Mouse (Mus musculus) v-Abl transformed pro-B cells (cell line): ENCODE data around the gene Igf2r.

ENCODE experiments used
- in situ Hi-C, 2 experiments: fragments of 400-800 bp; cut with MboI; formaldehyde crosslinking; loops; one replicate each; pipeline ENCODE4 v1.15.1; 2025; ENCODE audit not compliant: unreplicated experiment in 2 of 2

Gene Igf2r

GRCm38 (mm10) chr17:12769380-12769921 lies at the start of gene Igf2r:
Igf2r (minus strand) TSS chr17:12769664.
- in situ Hi-C loops: no loop called here

GRCm38 (mm10) chr17:12815885-12816284 lies 46.4 kb upstream of the Igf2r start:
- in situ Hi-C loops: loop anchor here in 1 of 2 experiments (10.0 to 25.0 kb wide), 2 partner anchors 281 to 779 kb away; no protein-coding TSS in a partner anchor

GRCm38 (mm10) chr17:12814502-12814901 lies 45.0 kb upstream of the Igf2r start:
- in situ Hi-C loops: loop anchor here (5.0 to 25.0 kb wide), 3 partner anchors 280 to 777 kb away; no protein-coding TSS in a partner anchor

- in situ Hi-C loops: loop anchor here (5.0 to 25.0 kb wide), 3 partner anchors 276 to 774 kb away; no protein-coding TSS in a partner anchor
These were observed 41.5 kb upstream of the Igf2r start for GRCm38 (mm10) chr17:12810973-12811303.

GRCm38 (mm10) chr17:12810103-12810972 lies 40.9 kb upstream of the Igf2r start:
- in situ Hi-C loops: loop anchor here (5.0 to 25.0 kb wide), 3 partner anchors 276 to 773 kb away; no protein-coding TSS in a partner anchor

GRCm38 (mm10) chr17:12808851-12809250 lies 39.4 kb upstream of the Igf2r start:
- in situ Hi-C loops: loop anchor here (10.0 to 25.0 kb wide), 2 partner anchors 274 to 772 kb away; no protein-coding TSS in a partner anchor

GRCm38 (mm10) chr17:12804584-12805445 lies 35.4 kb upstream of the Igf2r start:
- in situ Hi-C loops: loop anchor here (10.0 to 25.0 kb wide), 2 partner anchors 270 to 768 kb away; no protein-coding TSS in a partner anchor

GRCm38 (mm10) chr17:12801861-12802540 lies 32.5 kb upstream of the Igf2r start:
- in situ Hi-C loops: loop anchor here (10.0 to 25.0 kb wide), 2 partner anchors 267 to 765 kb away; no protein-coding TSS in a partner anchor

- in situ Hi-C loops: loop anchor here (10.0 to 25.0 kb wide), 2 partner anchors 265 to 762 kb away; no protein-coding TSS in a partner anchor
These were observed 30.2 kb upstream of the Igf2r start for GRCm38 (mm10) chr17:12799368-12800275.

- in situ Hi-C loops: no loop called here
These were observed 29.1 kb upstream of the Igf2r start for GRCm38 (mm10) chr17:12798571-12798970.

- in situ Hi-C loops: no loop called here
These were observed 28.1 kb upstream of the Igf2r start for GRCm38 (mm10) chr17:12797427-12798029.

GRCm38 (mm10) chr17:12796633-12797032 lies 27.2 kb upstream of the Igf2r start:
- in situ Hi-C loops: no loop called here

- in situ Hi-C loops: no loop called here
These were observed 24.4 kb upstream of the Igf2r start for GRCm38 (mm10) chr17:12793660-12794406.

GRCm38 (mm10) chr17:12792422-12793206 lies 23.1 kb upstream of the Igf2r start:
- in situ Hi-C loops: no loop called here

- in situ Hi-C loops: no loop called here
These were observed 22.0 kb upstream of the Igf2r start for GRCm38 (mm10) chr17:12791420-12791819.

GRCm38 (mm10) chr17:12791079-12791406 lies 21.6 kb upstream of the Igf2r start:
- in situ Hi-C loops: no loop called here
